Mouse (Mus musculus): ENCODE measurements around the gene Vmn1r197.
"Not testable (repeated sequence)": the region's sequence is repeated elsewhere in the genome, so short reads cannot be mapped to it uniquely, and the experiment has no call there.

Vmn1r197 gene

DNA sequence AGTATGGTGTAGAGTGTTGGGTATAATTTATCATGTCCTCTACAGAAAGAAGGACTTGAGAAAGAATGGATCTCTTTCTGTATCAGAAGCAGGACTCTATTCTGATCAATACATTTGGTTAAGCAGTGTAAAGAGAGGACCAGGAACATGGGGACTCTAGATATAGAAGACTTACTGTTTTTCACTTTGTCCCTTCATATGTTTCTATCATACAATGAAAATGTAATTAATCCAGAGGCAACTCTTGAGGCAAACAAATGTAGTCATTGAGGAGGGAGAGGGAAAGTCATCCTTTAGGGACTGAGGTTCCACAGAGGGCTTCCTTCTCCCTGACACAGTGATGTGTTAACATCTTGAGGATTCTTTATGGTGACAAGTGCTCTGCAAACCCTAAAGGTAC lies at the start of gene Vmn1r197:
Gene Vmn1r197 (plus strand): TSS at position 301 of the 400 bp plus-strand sequence.
- DNase-seq (ENCODE audit: low spot score in 2 of 2): no peak

DNA sequence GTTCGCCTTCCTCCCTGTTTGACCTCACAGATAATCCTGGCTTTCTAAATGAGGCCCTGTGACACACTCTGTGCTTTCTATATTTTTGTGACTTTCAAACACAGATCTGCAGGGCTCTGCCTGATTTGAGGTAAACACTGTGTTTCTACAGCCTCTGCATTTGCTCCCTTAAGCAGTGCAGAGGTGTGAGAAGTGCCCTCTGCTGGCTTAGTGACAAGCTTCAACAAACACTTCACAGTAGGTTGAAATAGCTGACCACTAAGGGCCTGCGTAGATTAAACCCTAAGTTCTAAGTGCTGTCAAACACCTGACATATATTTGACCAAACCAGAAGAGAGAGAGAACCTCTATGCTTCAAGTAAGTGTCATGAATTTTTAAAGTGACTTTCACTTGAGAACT lies 39.8 kb upstream of the Vmn1r197 start:
- DNase-seq (ENCODE audit: low spot score in 2 of 2): no peak

GRCm38 (mm10) chr13:22289620-22290019 lies 34.8 kb upstream of the Vmn1r197 start, which contains the start of gene Vmn1r196:
Gene Vmn1r196, plus strand, starts transcription at chr13:22289920.
- DNase-seq (ENCODE audit: low spot score in 2 of 2): no peak

DNA sequence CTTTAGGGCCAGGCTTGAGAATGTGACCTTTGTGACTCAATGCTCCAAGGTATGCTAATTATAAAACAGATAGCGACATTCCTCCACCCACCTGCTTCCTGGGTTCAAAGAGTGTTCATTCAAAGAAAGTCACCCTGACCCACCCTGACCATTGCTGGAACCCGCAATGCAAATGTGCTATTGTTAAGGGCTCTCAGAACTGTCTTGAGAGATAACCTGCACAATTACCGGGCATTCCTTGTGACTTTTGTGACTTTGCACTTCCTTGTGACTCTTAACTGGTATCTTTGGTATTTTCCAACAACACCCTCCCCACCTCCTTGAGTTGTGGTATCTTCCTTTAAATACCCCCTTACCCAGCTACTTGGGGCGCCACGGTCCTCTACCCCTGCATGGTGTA lies 16.3 kb upstream of the Vmn1r197 start:
- DNase-seq (ENCODE audit: low spot score in 2 of 2): not testable (repeated sequence)

GRCm38 (mm10) chr13:22315361-22315760 lies 9.0 kb upstream of the Vmn1r197 start:
- no peak for DNase-seq (ENCODE audit: low spot score in 2 of 2)

DNA sequence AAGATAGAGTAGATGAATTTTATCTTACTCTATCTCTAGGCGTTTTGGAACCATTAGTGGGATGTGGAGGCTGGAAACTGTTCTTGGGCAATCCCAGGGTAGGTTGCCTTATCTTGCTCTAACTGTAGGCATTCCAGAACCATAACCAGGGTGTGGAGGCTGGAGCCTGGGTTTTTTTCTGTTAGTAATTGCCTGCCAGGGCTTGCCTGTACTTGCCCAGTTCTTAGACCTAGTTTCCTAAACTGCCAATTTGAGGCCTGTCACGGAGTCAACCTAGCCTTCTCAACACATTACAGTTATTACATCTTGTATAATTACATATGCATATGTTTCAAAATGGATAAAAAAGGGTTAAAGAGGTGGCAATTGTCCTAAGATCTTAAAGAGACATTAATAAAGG lies 7.0 kb upstream of the Vmn1r197 start:
- DNase-seq (ENCODE audit: low spot score in 2 of 2): no peak

- no peak for DNase-seq (ENCODE audit: low spot score in 2 of 2)
These were observed 4.3 kb upstream of the Vmn1r197 start for GRCm38 (mm10) chr13:22320091-22320490.

DNA sequence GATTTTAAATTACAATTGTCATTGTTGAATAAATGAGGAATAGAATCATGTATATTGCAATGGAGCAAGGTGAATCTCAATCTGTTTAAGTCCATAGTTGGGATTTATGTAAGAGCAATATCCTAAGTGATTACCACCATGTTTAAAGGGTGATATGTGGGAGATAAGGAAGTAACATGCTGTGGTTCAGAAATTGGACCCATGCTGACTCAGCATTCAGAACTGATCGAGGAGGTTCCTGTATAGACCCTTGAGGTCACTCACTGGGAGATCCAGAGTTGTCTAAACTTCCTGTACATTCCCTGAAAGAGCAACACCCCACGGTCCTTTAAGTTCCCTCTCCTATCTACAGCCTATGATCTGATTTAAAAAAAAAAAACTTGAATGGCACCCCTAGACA lies 8.9 kb downstream of the Vmn1r197 start:
- DNase-seq (ENCODE audit: low spot score in 2 of 2): no peak

GRCm38 (mm10) chr13:22335565-22335964 lies 11.2 kb downstream of the Vmn1r197 start:
- no peak for DNase-seq (ENCODE audit: low spot score in 2 of 2)

DNA sequence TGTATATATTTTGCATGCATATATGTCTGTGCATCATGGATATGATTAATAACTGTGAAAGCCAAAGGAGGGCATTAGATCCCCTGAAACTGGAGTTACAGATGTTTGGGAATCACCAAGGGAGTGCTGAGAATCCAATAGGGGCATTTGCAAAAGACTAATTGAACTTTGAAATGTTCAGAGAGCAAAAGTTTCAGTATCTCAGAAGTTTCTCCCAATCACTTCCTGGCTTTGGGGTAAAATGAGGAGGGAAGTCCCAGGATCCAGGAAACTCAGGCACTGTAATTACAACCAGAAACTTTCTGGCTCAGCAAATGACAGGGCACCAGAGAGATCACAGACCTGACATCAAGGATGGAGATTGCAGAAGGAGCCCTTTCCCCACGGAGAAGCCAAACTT lies 25.7 kb downstream of the Vmn1r197 start, which contains the start of gene Vmn1r198:
Gene Vmn1r198 (plus strand): TSS at position 301 of the 400 bp plus-strand sequence.
- no peak for DNase-seq (ENCODE audit: low spot score in 2 of 2)

DNA sequence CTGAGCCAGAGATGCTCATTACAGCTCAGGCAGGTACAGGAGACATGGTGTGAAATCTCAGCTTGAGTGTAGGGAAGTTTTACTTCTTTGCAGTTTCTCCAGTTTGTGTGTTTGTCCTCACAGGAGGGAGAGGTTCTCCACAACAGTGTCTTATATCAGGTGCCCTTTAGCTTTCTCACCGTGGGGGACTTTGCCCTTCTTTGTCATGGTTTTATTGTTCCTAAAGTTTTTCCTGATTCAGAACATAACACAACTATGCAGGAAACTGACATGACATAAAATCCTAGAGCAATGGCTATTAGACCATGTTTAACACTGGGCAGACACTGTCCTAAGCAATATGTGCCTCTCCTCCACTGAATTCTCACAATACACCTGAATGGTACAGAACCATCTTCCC lies 26.4 kb downstream of the Vmn1r197 start:
- no peak for DNase-seq (ENCODE audit: low spot score in 2 of 2)

DNA sequence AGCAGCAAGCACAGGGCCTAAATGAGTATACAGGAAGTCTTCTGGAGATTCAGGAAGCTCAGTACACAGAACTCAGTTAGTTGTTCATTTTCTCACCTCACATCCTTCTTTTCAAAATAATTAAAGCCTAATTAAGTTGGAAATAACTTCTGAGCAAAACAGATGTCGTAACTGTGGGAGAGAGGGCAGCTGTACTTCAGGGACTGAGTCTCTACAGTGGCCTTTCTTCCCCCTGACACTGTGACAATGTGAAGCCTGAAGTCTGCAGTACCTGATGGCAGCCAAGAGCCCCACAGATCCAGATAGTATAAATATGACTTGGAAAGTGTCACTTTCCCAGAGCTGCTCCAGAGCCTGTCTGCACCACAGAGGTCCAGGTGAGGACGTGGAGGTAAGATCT lies 55.1 kb downstream of the Vmn1r197 start, which contains the start of gene Vmn1r199:
Gene Vmn1r199 (plus strand): TSS at position 301 of the 400 bp plus-strand sequence.
- DNase-seq (ENCODE audit: low spot score in 2 of 2): no peak

DNA sequence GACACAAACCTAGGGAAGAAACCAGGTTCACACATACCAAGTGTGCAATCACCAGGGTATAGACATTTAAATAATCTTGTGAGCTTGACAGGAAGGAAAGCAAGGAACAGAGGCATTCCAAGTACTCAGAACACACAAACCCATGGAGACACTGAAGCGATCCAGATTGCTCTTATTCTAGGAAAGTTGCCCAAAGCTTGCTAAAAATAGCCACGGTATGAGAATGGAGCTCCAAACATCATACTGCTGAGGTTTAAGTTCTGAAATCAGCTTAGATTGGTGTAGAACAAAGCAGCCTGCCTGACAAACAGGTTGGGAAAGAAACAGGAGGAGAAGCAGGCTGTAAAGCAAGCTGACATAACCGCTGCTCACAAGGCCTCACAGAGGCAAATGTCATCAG lies 56.7 kb downstream of the Vmn1r197 start:
- DNase-seq (ENCODE audit: low spot score in 2 of 2): not testable (repeated sequence)

All from spleen, postnatal 4 days (tissue).